Mouse (Mus musculus) left cerebral cortex, adult 8-10 months (tissue): ENCODE results near the gene Acot4. TPM values are rescaled to one million over a fixed set of nuclear protein-coding genes. Genes with fewer than 3 reads are reported as not detected.
"Not testable (repeated sequence)": the region's sequence is repeated elsewhere in the genome, so short reads cannot be mapped to it uniquely, and the experiment has no call there.

Source experiments
- DNase-seq, 2 experiments: peaks; one replicate each; pipeline ENCODE4 v3.0.0; 2022; ENCODE audit warnings: low spot score in 2 of 2
- total RNA-seq, 4 experiments: library from RNA; stranded (reverse); gene quantifications; 2 replicates each; pipeline ENCODE4 v1.2.4; 2022

Acot4 gene
- total RNA-seq = 1 to 10 TPM; 2.1 to 2.9 (median 2.3) TPM

GRCm38 (mm10) chr12:84038241-84038640, at the start of gene Acot4:
Gene Acot4, plus strand, starts transcription at chr12:84038379.
- peak in 1 of 2 experiments; percentile 15 for DNase-seq

GRCm38 (mm10) chr12:83988483-83988882, 49.7 kb upstream of the Acot4 start:
- DNase-seq = no peak

- no peak for DNase-seq
These were observed 48.8 kb upstream of the Acot4 start for GRCm38 (mm10) chr12:83989378-83989777.

GRCm38 (mm10) chr12:83997221-83997620, 41.0 kb upstream of the Acot4 start:
- DNase-seq = no peak

- no peak for DNase-seq
These were observed 39.7 kb upstream of the Acot4 start for GRCm38 (mm10) chr12:83998341-83999107.

GRCm38 (mm10) chr12:83999237-83999636, 38.9 kb upstream of the Acot4 start:
- DNase-seq = not testable (repeated sequence)

- DNase-seq = no peak
These were observed 37.8 kb upstream of the Acot4 start for GRCm38 (mm10) chr12:84000418-84000817.

GRCm38 (mm10) chr12:84003866-84004265, 34.3 kb upstream of the Acot4 start:
- DNase-seq = no peak

GRCm38 (mm10) chr12:84008251-84008650, 29.9 kb upstream of the Acot4 start:
- DNase-seq = no peak

- no peak for DNase-seq
These were observed 29.4 kb upstream of the Acot4 start for GRCm38 (mm10) chr12:84008729-84009128.

- peak in 1 of 2 experiments; percentile 61 for DNase-seq
These were observed 28.8 kb upstream of the Acot4 start, which contains the start of gene Acot1 for GRCm38 (mm10) chr12:84009171-84009965. Gene Acot1, plus strand, starts transcription at chr12:84009490.

GRCm38 (mm10) chr12:84010201-84010600, 28.0 kb upstream of the Acot4 start:
- DNase-seq = no peak

GRCm38 (mm10) chr12:84011251-84012040, 26.7 kb upstream of the Acot4 start:
- peak; percentile 43 to 74 for DNase-seq

- DNase-seq = no peak
These were observed 25.0 kb upstream of the Acot4 start for GRCm38 (mm10) chr12:84013130-84013529.

- peak in 1 of 2 experiments; percentile 60 for DNase-seq
These were observed 24.5 kb upstream of the Acot4 start for GRCm38 (mm10) chr12:84013701-84014100.

GRCm38 (mm10) chr12:84020528-84020927, 17.7 kb upstream of the Acot4 start:
- DNase-seq = not testable (repeated sequence)

- not testable (repeated sequence) for DNase-seq
These were observed 15.9 kb upstream of the Acot4 start for GRCm38 (mm10) chr12:84022266-84022665.

- DNase-seq = no peak
These were observed 15.0 kb upstream of the Acot4 start for GRCm38 (mm10) chr12:84023052-84023745.

GRCm38 (mm10) chr12:84025888-84026287, 12.3 kb upstream of the Acot4 start:
- no peak for DNase-seq

GRCm38 (mm10) chr12:84028328-84028727, 9.9 kb upstream of the Acot4 start:
- DNase-seq = not testable (repeated sequence)

- DNase-seq = not testable (repeated sequence)
These were observed 9.1 kb upstream of the Acot4 start for GRCm38 (mm10) chr12:84029043-84029442.
